Mouse (Mus musculus) erythroblast, embryonic 14.5 days (primary cell): ENCODE measurements around the gene Fam228a. TPM values are rescaled to one million over a fixed set of nuclear protein-coding genes. Genes with fewer than 3 reads are reported as not detected.
"Not testable (repeated sequence)": the region's sequence is repeated elsewhere in the genome, so short reads cannot be mapped to it uniquely, and the experiment has no call there.

ENCODE experiments used
- H3K27me3 ChIP-seq: 2 replicates; pipeline ENCODE4 v1.6.1; 2012; ENCODE audit warnings: inconsistent platforms; ENCODE audit not compliant: control insufficient read depth
- H3K36me3 ChIP-seq: 2 replicates; pipeline ENCODE4 v1.6.1; 2012; ENCODE audit warnings: mild to moderate bottlenecking, inconsistent platforms; ENCODE audit not compliant: control insufficient read depth
- H3K4me1 ChIP-seq: 2 replicates; pipeline ENCODE4 v1.6.1; 2012; ENCODE audit warnings: inconsistent platforms; ENCODE audit not compliant: control insufficient read depth
- H3K4me3 ChIP-seq: replicated peaks from 2 replicates; pipeline ENCODE3; 2012; ENCODE audit warnings: moderate library complexity, mild to moderate bottlenecking, inconsistent platforms
- H3K9me3 ChIP-seq: 2 replicates; pipeline ENCODE4 v1.6.1; 2012; ENCODE audit warnings: low read length, inconsistent platforms, mixed read lengths; ENCODE audit not compliant: control insufficient read depth
- GATA1 ChIP-seq: IDR thresholded peaks from 2 replicates; pipeline ENCODE4 v1.6.1; 2012; ENCODE audit warnings: low read length, inconsistent platforms, mixed read lengths
- TAL1 ChIP-seq: IDR thresholded peaks from 3 replicates; pipeline ENCODE4 v1.6.1; 2012; ENCODE audit warnings: low read length, inconsistent platforms, mixed read lengths
- polyA plus RNA-seq: library from polyadenylated mRNA; stranded (reverse); fragments of >175 nt; gene quantifications from 2 replicates; pipeline ENCODE4 v1.2.3, GENCODE M21; 2012

The Fam228a gene
- polyA plus RNA-seq, 1 experiment = not detected

DNA sequence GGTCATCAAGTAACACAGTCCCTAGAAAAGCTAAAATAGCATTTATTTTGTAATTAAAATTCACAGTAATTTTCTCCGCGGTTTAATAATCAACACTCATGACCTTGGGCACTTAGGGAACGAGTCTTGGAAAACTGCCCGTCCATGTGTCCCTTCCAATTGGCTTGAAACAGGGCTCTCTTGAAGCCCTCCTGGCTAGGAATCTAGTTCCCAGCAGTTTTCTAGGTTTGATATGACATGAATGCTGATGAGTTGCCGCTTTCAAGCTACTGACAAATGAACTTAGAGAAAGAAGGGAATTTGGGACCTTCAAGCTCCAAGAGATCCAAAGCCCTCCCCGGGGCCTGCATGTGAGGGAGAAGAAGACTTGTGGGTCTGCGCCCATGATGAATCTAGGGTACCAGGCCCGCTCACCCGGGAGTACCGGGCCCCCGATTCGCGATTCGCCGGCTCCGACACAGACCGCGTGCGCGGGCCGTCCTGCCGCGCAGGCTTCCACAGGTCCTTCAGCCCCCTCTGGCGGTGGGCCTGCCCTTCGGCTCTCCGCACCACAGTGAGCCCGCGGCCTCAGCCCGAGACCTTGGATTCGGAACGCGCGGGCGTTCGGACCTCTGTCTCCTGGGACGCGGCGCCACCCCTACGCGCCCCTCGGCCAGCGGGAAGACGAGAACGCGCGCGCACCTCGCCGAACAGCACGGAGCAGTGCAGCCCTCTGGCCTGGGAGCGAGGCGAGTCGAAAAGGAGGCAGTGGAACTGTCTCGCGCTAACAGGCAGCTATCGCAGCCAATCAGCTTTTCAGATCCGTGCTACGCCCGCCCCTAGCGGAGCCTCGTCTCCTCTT, 30.5 kb upstream of the Fam228a start, which contains the start of the genes Pfn4 and Fam228b:
Pfn4 (plus strand) TSS at position 531 of the 841 bp plus-strand sequence.
Fam228b (minus strand) TSS at position 776 of the 841 bp plus-strand sequence.
- H3K4me1 ChIP-seq = peaks cover 13% of the 10 kb centered on the region
- TF ChIP-seq GATA1 (no peak), TAL1 (no peak)
- no peaks in the 10 kb centered on the region for H3K36me3 ChIP-seq
- no peaks in the 10 kb centered on the region for H3K9me3 ChIP-seq
- peak within 1 kb of the TSS; percentile 87 for H3K4me3 ChIP-seq
- H3K27me3 ChIP-seq = no peaks in the 10 kb centered on the region

DNA sequence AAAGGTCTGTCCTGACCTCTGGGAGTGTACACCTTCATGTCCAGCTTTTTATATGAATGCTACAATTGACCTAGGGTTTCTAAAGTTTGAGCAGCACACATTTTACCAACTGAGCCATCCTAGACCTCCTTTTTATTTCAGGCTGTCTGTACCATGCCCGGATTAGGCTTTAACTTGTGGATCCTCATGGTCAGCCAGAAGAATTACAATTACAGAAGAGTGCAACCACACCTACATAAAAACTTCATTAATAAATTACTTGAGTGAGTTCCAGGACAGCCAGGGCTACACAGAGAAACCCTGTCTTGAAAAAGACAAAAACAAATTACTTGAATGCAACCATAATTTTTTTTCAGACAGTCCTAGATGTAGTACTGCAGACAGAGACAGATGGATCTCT, 18.8 kb upstream of the Fam228a start:
- no peaks in the 10 kb centered on the region for H3K36me3 ChIP-seq
- no peaks in the 10 kb centered on the region for H3K4me1 ChIP-seq
- TF ChIP-seq TAL1 (no peak), GATA1 (no peak)
- no peaks in the 10 kb centered on the region for H3K9me3 ChIP-seq
- H3K4me3 ChIP-seq = no peak overlapping the region
- H3K27me3 ChIP-seq = no peaks in the 10 kb centered on the region

GRCm38 (mm10) chr12:4754451-4754850, 16.2 kb upstream of the Fam228a start:
- not testable (repeated sequence) for H3K36me3 ChIP-seq, H3K4me1 ChIP-seq, H3K27me3 ChIP-seq, H3K4me3 ChIP-seq, H3K9me3 ChIP-seq

DNA sequence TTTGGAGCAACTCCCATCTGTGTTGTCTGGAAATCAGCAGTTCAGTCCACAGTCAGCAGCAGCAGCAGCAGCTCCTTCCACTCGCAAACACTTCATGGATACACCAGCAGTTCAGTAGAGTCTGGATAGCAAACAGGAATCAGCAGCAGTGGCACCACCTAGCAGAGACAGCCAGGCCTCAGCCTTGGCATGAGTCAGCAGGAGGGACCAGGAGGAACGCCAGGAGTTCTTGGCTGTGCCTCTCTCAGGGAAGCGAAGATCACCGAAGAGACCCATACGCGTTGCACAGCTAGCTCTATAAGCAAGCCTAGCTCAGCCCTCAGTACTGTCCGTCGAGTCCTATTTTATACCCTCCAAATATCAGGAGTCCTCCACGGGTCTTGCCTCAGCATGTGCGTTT, 6.3 kb upstream of the Fam228a start:
- Histone ChIP-seq H3K4me3 (no peak overlapping the region), H3K27me3 (no peaks in the 10 kb centered on the region), H3K9me3 (no peaks in the 10 kb centered on the region), H3K36me3 (no peaks in the 10 kb centered on the region), H3K4me1 (no peaks in the 10 kb centered on the region)
- TF ChIP-seq GATA1 = no peak
- no peak for TF ChIP-seq TAL1

DNA sequence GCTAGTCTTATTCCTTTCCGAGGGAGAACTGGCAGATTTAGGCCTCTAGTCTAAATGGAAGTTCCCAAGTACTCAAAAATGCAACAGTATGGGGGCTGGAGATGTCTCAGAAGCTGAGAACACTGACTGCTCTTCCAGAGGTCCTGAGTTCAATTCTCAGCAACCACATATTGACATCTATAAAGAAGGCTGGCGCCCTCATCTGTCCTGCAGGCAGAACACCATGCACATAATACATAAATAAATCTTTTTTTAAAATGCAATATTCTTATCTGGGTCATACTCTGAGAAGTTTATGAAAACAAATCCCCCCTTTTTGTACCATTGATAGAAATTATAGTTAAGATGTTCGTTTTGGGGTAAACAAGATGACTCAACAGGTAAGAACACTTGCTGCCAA, 4.0 kb upstream of the Fam228a start:
- Histone ChIP-seq H3K9me3 (no peaks in the 10 kb centered on the region), H3K4me1 (no peaks in the 10 kb centered on the region), H3K4me3 (no peak overlapping the region), H3K36me3 (no peaks in the 10 kb centered on the region), H3K27me3 (no peaks in the 10 kb centered on the region)
- TF ChIP-seq TAL1 (no peak), GATA1 (no peak)

DNA sequence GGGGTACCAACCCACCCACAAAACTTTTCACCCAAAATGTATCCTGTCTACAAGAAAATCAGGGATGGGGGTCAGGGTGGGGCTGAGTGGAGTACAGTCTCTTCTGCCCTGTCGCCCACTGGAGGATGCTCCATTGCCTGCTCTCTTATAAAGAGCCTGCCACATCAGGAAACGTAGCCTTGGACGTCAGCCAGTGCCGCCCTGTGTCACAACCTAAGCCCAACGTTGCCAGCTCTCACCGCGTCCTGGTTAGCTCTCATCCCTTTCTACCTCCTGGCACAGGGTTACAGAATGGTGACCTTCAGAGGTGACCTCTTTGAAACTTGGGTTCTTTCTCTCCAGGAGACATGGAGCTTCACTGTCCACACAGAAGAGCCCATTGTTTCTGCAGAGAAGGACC, 2.6 kb upstream of the Fam228a start:
- no peak overlapping the region for H3K4me3 ChIP-seq

DNA sequence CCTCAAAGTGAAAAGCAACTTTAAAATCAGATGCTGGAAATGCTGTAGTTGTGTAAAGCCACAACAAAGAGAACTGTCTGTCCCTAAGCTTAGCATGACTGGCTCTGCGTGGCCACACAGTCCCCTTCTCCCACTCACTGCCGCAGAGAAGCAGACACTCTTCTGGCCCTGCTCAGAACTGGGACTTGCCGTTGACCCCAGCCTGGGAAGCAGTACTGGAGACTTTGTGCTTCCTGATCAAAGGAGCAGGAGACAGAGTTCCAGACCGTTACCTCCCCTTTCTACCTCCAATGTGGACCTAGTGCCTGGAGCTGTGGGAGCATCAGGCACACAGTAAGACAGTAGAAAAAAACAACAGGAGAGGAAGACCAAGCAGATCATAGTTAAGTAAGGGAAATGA, 5.9 kb downstream of the Fam228a start:
- TF ChIP-seq GATA1 = no peak
- TF ChIP-seq TAL1 = no peak
- no peaks in the 10 kb centered on the region for H3K36me3 ChIP-seq

More for the DNA sequence above, 2.6 kb upstream of the Fam228a start:
- Histone ChIP-seq H3K36me3 (no peaks in the 10 kb centered on the region), H3K27me3 (no peaks in the 10 kb centered on the region), H3K9me3 (no peaks in the 10 kb centered on the region), H3K4me1 (no peaks in the 10 kb centered on the region)
- TF ChIP-seq TAL1 (no peak), GATA1 (no peak)

GRCm38 (mm10) chr12:4731629-4732028, 6.6 kb downstream of the Fam228a start:
- Histone ChIP-seq H3K27me3 (no peaks in the 10 kb centered on the region), H3K36me3 (no peaks in the 10 kb centered on the region), H3K4me1 (no peaks in the 10 kb centered on the region), H3K4me3 (no peak overlapping the region), H3K9me3 (no peaks in the 10 kb centered on the region)
- TF ChIP-seq GATA1 = no peak
- no peak for TF ChIP-seq TAL1

More for the DNA sequence above, 5.9 kb downstream of the Fam228a start:
- H3K27me3 ChIP-seq = no peaks in the 10 kb centered on the region
- H3K4me1 ChIP-seq = no peaks in the 10 kb centered on the region
- no peak overlapping the region for H3K4me3 ChIP-seq
- H3K9me3 ChIP-seq = no peaks in the 10 kb centered on the region

- H3K9me3 ChIP-seq = no peaks in the 10 kb centered on the region
- H3K27me3 ChIP-seq = no peaks in the 10 kb centered on the region
These were observed 9.1 kb downstream of the Fam228a start for GRCm38 (mm10) chr12:4729165-4729564.

More at GRCm38 (mm10) chr12:4729165-4729564, 9.1 kb downstream of the Fam228a start:
- no peak for TF ChIP-seq GATA1
- TF ChIP-seq TAL1 = no peak
- Histone ChIP-seq H3K36me3 (no peaks in the 10 kb centered on the region), H3K4me3 (no peak overlapping the region), H3K4me1 (no peaks in the 10 kb centered on the region)
